Mouse (Mus musculus) heart, adult 9 months (tissue): Measurements from ENCODE around the gene Gltpd2.
"Not testable (repeated sequence)": the region's sequence is repeated elsewhere in the genome, so short reads cannot be mapped to it uniquely, and the experiment has no call there.

Experiments used
- DNase-seq, 2 experiments: peaks; one replicate each; pipeline ENCODE4 v3.0.0; 2022; ENCODE audit warnings: low spot score in 2 of 2

Gene Gltpd2

DNA sequence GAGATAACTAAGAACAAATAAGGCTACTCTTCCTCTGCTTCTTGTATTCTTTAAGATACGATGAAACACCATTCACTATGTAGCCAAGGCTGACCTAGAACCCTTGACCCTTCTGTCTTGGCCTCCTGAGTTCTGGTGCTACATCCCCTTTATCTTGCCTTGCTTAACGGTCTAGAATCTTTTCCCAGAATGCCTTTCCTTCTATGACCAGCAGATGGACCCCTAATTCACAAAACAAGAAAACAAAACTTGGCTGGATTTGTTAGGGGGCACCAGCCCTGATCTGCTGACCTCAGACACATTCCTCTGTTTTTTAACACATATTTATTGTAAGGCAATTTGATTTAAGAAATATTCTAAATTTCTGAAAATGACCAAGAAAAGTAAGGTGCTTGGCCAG lies 2.6 kb upstream of the Gltpd2 start:
- DNase-seq = peak in 1 of 2 experiments; percentile 51

DNA sequence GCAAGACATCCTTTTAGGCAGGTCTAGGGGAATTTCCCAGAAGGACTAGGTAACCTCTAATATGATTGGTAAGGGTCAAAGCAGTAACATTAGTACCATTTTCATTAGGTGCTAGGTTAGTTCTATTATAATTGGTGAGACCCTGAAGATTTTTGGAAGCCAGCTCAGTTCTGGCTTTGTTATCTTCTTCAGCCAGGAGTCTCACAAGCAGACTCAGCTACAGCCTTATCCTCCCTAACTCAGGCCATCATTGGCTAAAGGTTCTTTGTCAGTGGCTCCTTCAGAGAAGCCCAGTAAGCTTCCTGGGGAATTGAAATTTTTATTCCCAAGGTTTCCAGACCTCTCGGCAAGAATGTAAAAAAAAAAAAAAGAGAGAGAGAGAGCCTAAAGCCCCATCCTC lies 560 bp upstream of the Gltpd2 start:
- DNase-seq = no peak

DNA sequence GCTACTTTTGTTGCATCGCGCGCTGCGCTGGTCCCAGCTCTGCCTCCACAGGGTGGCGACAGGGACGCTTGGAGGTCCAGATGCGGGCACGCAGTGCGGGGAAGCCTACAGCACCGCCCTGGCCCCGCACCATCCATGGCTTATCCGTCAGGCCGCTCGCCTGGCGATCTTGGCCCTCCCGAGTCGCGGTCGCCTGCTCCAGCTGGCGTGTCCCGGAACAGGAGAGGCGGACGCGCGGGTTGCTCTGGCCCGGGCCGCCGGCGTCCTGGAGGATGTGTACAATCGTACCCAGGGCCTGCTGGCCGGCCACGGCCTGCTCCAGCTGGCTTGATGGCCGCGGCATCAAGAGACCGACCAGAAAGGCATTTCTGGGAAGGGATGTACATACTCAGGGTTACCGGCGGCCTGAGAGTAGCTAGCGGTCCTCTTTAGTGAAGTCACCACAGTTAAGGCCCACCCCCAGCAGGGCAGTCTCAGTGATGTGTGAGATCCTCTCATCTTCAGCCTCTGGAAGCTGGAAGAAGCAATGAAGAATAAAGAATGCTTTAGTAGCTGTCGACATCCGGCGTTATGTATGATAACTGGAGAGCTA lies 1.3 kb downstream of the Gltpd2 start:
- peak; percentile 49 to 51 for DNase-seq

DNA sequence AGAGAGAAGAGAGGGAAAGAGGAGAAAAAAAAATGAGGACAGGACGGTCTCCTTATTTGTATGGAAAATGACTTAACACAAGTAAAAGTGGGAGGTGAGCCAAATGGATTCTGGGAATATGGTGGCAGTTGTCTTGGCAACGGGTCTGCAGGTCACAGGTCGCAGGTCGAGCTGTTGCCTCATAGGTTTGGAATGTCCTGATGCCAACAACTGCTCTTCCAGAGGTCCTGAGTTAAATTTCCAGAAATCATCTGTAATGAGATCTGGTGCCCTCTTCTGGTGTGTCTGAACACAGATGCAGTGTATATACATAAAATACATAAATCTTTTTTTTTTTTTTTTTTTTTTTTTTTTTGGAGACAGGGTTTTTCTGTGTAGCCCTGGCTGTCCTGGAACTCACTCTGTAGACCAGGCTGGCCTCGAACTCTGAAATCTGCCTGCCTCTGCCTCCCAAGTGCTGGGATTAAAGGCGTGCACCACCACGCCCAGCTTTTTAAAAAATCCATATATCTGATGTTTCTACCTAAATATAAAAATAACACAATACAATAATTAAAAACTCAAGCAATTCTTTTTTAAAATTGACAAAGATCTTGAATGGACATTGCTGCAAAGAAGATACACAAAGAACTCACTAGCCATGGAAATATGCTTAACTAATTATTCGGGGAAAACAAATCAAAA lies 4.5 kb downstream of the Gltpd2 start:
- DNase-seq = not testable (repeated sequence)

DNA sequence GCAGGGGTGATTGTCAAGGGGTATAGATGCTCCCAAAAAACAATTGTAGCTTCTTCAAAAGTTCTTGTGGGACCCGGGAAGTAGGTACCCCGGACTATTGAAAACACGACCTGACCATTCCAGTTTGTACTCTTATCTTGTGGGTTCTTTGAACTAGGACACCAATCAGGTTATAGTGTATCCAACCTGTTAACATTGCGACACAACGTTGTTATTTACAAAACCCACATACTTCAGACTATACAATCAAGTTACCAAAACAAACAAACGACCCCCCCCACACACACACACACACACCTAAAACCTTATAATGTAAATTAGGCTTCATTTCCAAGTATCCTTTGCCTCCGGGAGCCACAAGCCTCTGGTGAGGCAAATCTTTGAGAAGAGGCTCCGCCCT lies 5.8 kb downstream of the Gltpd2 start:
- DNase-seq = no peak

DNA sequence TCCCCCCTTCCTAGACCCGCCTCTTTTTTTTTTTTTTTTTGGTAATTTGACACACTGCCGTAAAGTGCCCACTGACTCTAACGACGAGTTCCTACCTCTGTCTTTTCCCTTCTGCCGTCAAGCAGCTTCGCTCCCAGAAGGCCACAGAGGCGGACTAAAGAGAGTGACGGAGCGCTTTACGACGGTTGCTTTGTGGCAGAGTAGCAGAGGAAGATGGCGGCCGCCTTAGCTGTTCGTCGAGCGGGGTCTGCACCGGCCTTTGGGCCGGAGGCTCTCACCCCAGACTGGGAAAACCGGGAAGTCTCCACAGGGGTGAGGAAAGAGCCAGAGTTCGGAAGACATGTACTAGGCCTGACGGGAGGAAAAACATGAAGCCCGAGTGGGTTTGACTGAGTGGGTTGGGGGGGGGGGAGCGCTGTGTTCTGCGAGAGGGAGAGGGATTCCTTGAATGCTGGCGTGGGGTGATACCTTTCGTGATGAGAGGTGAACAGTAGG lies 6.2 kb downstream of the Gltpd2 start, which contains the start of gene Psmb6:
TSS of gene Psmb6 (plus strand) at position 184 of the 495 bp plus-strand sequence.
- peak; percentile 94 to 96 for DNase-seq

GRCm38 (mm10) chr11:70525726-70526125 lies 6.7 kb downstream of the Gltpd2 start:
- DNase-seq = no peak

- DNase-seq = no peak
Observed at GRCm38 (mm10) chr11:70526211-70526610, 7.2 kb downstream of the Gltpd2 start.

- no peak for DNase-seq
Observed at GRCm38 (mm10) chr11:70528610-70529009, 9.6 kb downstream of the Gltpd2 start.

DNA sequence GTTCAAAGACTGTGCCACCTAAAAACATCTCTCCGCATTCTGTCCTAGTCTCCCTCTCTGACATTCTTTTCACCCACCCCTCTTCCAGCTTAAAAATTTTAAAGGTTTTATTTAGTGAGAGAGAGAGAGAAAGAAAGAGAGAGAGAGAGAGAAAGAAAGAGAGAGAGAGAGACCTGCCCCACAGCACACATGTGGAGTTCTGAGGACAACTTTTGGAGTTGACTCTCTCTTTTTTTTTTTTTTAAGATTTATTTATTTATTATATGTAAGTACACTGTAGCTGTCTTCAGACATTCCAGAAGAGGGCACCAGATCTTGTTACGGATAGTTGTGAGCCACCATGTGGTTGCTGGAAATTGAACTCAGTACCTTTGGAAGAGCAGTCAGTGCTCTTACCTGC lies 12.1 kb downstream of the Gltpd2 start:
- not testable (repeated sequence) for DNase-seq

DNA sequence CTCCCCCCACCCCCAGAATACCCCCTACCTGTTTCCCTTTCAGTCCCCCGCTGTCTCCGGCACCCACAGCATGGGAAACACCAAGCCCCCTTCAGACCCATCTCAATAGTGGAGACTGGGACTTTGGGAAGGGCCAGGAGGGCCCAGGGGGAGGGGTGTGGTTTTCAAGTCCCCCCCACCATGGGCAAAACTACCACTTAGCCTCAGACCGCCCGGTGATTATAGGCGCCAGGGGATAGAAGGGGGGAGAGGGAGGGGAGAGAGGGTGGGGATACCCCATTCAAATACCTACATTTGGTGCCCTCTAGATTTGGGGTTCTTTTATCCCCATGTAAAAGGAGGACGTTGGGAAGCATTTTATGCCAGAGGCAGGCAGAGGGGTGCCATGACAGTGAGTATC lies 13.8 kb downstream of the Gltpd2 start, which contains the start of gene Gm40193:
TSS of gene Gm40193 (minus strand) at position 101 of the 400 bp plus-strand sequence.
- no peak for DNase-seq

GRCm38 (mm10) chr11:70539423-70539822 lies 20.4 kb downstream of the Gltpd2 start:
- DNase-seq = no peak

GRCm38 (mm10) chr11:70539877-70540587 lies 21.0 kb downstream of the Gltpd2 start, which contains the start of gene Pld2:
TSS of gene Pld2 (plus strand) at chr11:70540064.
- DNase-seq = peak; percentile 91 to 92

- DNase-seq = no peak
Observed at GRCm38 (mm10) chr11:70540928-70541327, 21.9 kb downstream of the Gltpd2 start.

GRCm38 (mm10) chr11:70541415-70541814 lies 22.4 kb downstream of the Gltpd2 start:
- no peak for DNase-seq

DNA sequence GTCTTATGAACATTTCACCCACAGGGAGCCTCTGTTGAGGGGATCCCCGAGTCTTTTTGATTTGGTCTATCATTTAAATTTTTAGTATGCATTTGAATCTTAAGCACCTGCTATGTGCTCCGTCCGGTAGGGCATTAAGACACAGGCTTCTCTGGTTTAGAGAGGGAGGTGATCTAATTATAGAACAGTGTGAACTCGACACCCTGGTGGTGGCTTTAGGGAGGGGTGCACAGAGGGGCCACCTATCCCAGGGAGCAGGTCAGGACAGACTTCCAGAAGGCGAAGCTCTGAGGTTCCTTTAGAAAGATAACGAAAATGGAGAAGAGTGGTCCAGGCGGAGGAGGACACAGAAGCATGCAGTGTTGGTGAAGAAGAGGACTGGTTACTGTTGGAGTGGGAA lies 25.5 kb downstream of the Gltpd2 start:
- no peak for DNase-seq

GRCm38 (mm10) chr11:70551526-70551925 lies 32.5 kb downstream of the Gltpd2 start:
- DNase-seq = no peak

GRCm38 (mm10) chr11:70553940-70554339 lies 34.9 kb downstream of the Gltpd2 start:
- DNase-seq = no peak

- DNase-seq = no peak
Observed at GRCm38 (mm10) chr11:70557545-70557944, 38.5 kb downstream of the Gltpd2 start.

- no peak for DNase-seq
Observed at GRCm38 (mm10) chr11:70561937-70562286, 42.9 kb downstream of the Gltpd2 start.

- peak; percentile 88 to 90 for DNase-seq
Observed at GRCm38 (mm10) chr11:70562287-70562994, 43.4 kb downstream of the Gltpd2 start, which contains the start of gene Mink1. TSS of gene Mink1 (plus strand) at chr11:70562881.

DNA sequence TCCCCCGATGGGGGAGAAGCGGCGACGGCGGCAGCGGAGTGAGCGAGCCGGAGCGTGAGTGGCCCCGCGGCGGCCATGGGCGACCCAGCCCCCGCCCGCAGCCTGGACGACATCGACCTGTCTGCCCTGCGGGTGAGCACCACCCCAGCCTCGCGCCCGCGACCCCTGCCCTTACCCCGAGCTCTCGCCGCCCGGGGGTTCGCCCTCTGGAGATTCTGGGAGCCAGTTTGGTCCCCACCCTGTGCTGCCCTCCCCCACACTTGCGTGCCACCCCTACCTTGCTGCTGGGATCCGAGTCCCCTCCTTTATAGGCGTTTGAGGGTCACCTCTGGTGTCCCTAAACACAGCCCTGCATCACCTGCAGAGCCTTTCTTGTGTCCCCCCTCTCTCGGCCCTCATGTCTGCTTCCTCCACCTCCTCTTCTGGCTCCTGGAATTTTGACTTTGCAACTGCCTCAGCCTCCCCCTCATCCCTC lies 44.0 kb downstream of the Gltpd2 start:
- no peak for DNase-seq
